Mouse (Mus musculus) naive thymus-derived CD4-positive, alpha-beta T cell, adult 5 months (primary cell): ENCODE data around the gene Ssr3. TPM values are rescaled to one million over a fixed set of nuclear protein-coding genes. Genes with fewer than 3 reads are reported as not detected.

ENCODE experiments used
- polyA plus RNA-seq: library from polyadenylated mRNA; unstranded; fragments of 100-300 nt; shearing (Covaris generic); gene quantifications from one replicate; pipeline ENCODE4 v1.2.1, GENCODE M21; 2017

Gene Ssr3
- 84.3 TPM for polyA plus RNA-seq

GRCm38 (mm10) chr3:65392421-65392817 lies at the start of gene Ssr3:
Gene Ssr3 (minus strand): TSS chr3:65392623.

Other genes starting within 250 kb of the Ssr3 start
- gene Tiparp, start 135.8 kb upstream of the Ssr3 start, polyA plus RNA-seq: 45.7 TPM